Comparison of ENCODE assay signal across 26 mouse cellular contexts in genomic region chr13:103025461-103025860, GRCm38 (mm10).
DNase-seq lines count a peak whose midpoint lies in the region; ATAC-seq and TF ChIP-seq lines count a peak whose summit lies in the region.
"Had no signal": no experiment of that assay in that cellular context is flagged by ENCODE, and none has a peak within 500 bp of the region (broad histone marks: within the 10 kb centered on the region; RNA-seq: fewer than 3 reads in every experiment).

No protein-coding gene starts in this region.

- no peak overlapping the region for H3K4me3 ChIP-seq in lung, embryonic 14.5 days (ENCODE audit: low read depth, low read length)
- no peak overlapping the region for H3K4me3 ChIP-seq in intestine, embryonic 15.5 days (replicated peaks)
- H3K4me3 ChIP-seq: embryonic facial prominence, embryonic 12.5 days; embryonic facial prominence, embryonic 15.5 days; erythroblast, embryonic 14.5 days; forebrain, embryonic 12.5 days; forebrain, embryonic 15.5 days; heart, embryonic 12.5 days; heart, embryonic 15.5 days; hindbrain, embryonic 12.5 days; hindbrain, embryonic 15.5 days had no signal

- ATAC-seq in lung, embryonic 14.5 days (ENCODE audit: insufficient read depth) = no peak
- ATAC-seq in intestine, embryonic 15.5 days = no peak
- ATAC-seq: activated CD4-positive, CD25-positive, alpha-beta regulatory T cell, adult 4 months; forebrain, embryonic 15.5 days had no signal

- no peaks in the 10 kb centered on the region for H3K36me3 ChIP-seq in lung, embryonic 14.5 days (ENCODE audit: insufficient read depth)
- H3K36me3 ChIP-seq in intestine, embryonic 15.5 days = no peaks in the 10 kb centered on the region
- H3K36me3 ChIP-seq: embryonic facial prominence, embryonic 12.5 days; embryonic facial prominence, embryonic 15.5 days; forebrain, embryonic 12.5 days; forebrain, embryonic 15.5 days; heart, embryonic 15.5 days; hindbrain, embryonic 12.5 days; hindbrain, embryonic 15.5 days had no signal

- H3K9me3 ChIP-seq in lung, embryonic 14.5 days (ENCODE audit: low read depth, low read length) = no peaks in the 10 kb centered on the region
- H3K9me3 ChIP-seq in intestine, embryonic 15.5 days = no peaks in the 10 kb centered on the region
- H3K9me3 ChIP-seq: embryonic facial prominence, embryonic 12.5 days; embryonic facial prominence, embryonic 15.5 days; forebrain, embryonic 12.5 days; forebrain, embryonic 15.5 days; heart, embryonic 12.5 days; heart, embryonic 15.5 days; hindbrain, embryonic 12.5 days; hindbrain, embryonic 15.5 days had no signal

- no peak overlapping the region for H3K9ac ChIP-seq in lung, embryonic 14.5 days
- H3K9ac ChIP-seq in intestine, embryonic 15.5 days = no peak overlapping the region
- H3K9ac ChIP-seq: embryonic facial prominence, embryonic 12.5 days; embryonic facial prominence, embryonic 15.5 days; forebrain, embryonic 12.5 days; forebrain, embryonic 15.5 days; heart, embryonic 12.5 days; heart, embryonic 15.5 days; hindbrain, embryonic 12.5 days; hindbrain, embryonic 15.5 days had no signal

- no peaks in the 10 kb centered on the region for H3K27me3 ChIP-seq in lung, embryonic 14.5 days (ENCODE audit: insufficient read depth, low read length)
- H3K27me3 ChIP-seq in intestine, embryonic 15.5 days (replicated peaks) = no peaks in the 10 kb centered on the region
- H3K27me3 ChIP-seq: embryonic facial prominence, embryonic 15.5 days; forebrain, embryonic 12.5 days; forebrain, embryonic 15.5 days; heart, embryonic 12.5 days; heart, embryonic 15.5 days; hindbrain, embryonic 12.5 days; hindbrain, embryonic 15.5 days had no signal

- 61% methylated on average over 3 of the region's 3 CpGs for WGBS in lung, embryonic 14.5 days
- WGBS in intestine, embryonic 15.5 days = 77% methylated on average over 3 of the region's 3 CpGs

- DNase-seq in adrenal gland, adult (ENCODE audit: inconsistent age in 2 of 2, low spot score in 1 of 2) = peak; percentile 49 to 78
- no peak for DNase-seq in adrenal gland, postnatal 4 days (ENCODE audit: low spot score in 2 of 2)
- peak; percentile 6 to 25 for DNase-seq in cerebellum, postnatal 10 days
- DNase-seq in cerebellum, postnatal 14 days = no peak
- DNase-seq in lung, embryonic 14.5 days = peak; percentile 24
- no peak for DNase-seq in lung, postnatal 4 days
- peak; percentile 18 to 28 for DNase-seq in adrenal gland, postnatal 36 days
- DNase-seq: cerebellum, adult 11-12 months; cerebellum, adult 8-10 months; cerebellum, postnatal 25 days; gastrocnemius, postnatal 10 days; gastrocnemius, postnatal 36 days; heart, postnatal 14 days; kidney, adult 11 months; kidney, adult 9 months had no signal

- peaks cover 9% of the 10 kb centered on the region; the same call in 1 of the 2 replicates for H3K4me1 ChIP-seq in lung, embryonic 14.5 days (ENCODE audit: insufficient read depth)
- H3K4me1 ChIP-seq in intestine, embryonic 15.5 days (replicated peaks) = no peaks in the 10 kb centered on the region
- H3K4me1 ChIP-seq: forebrain, embryonic 15.5 days had no signal

- no peak overlapping the region for H3K27ac ChIP-seq in lung, embryonic 14.5 days (ENCODE audit: low read depth)
- H3K27ac ChIP-seq in intestine, embryonic 15.5 days = no peak overlapping the region
- H3K27ac ChIP-seq: embryonic facial prominence, embryonic 12.5 days; embryonic facial prominence, embryonic 15.5 days; forebrain, embryonic 12.5 days; forebrain, embryonic 15.5 days; heart, embryonic 15.5 days; hindbrain, embryonic 12.5 days; hindbrain, embryonic 15.5 days had no signal

- TF ChIP-seq CTCF in lung, embryonic 14.5 days (IDR thresholded peaks at IDR 0.05; ENCODE audit: low read depth) = no peak

- no peak overlapping the region for H3K4me2 ChIP-seq in lung, embryonic 14.5 days
- no peak overlapping the region for H3K4me2 ChIP-seq in intestine, embryonic 15.5 days (replicated peaks)
- H3K4me2 ChIP-seq: embryonic facial prominence, embryonic 12.5 days; embryonic facial prominence, embryonic 15.5 days; forebrain, embryonic 12.5 days; forebrain, embryonic 15.5 days; heart, embryonic 12.5 days; heart, embryonic 15.5 days; hindbrain, embryonic 12.5 days; hindbrain, embryonic 15.5 days had no signal

Comparison
In these comparisons a context has a peak if more than half of its experiments do, and no peak if none do; other contexts are left out.
1. DNase-seq: peak in adrenal gland, adult (2 of 2), cerebellum, postnatal 10 days (2 of 2), lung, embryonic 14.5 days (single experiment) and adrenal gland, postnatal 36 days (2 of 2); none in adrenal gland, postnatal 4 days (0 of 2), cerebellum, postnatal 14 days (0 of 2) and lung, postnatal 4 days (0 of 2).